Mouse (Mus musculus) forebrain, embryonic 14.5 days (tissue): ENCODE measurements around the gene Mvb12b. TPM values are rescaled to one million over a fixed set of nuclear protein-coding genes. Genes with fewer than 3 reads are reported as not detected.
"Not testable (repeated sequence)": the region's sequence is repeated elsewhere in the genome, so short reads cannot be mapped to it uniquely, and the experiment has no call there.

Source experiments
- ATAC-seq: fragments of 200-750 bp; cut with Nextera tagmentation; 2 replicates; pipeline ENCODE4 v1.8.0; 2017; ENCODE audit warnings: mild to moderate bottlenecking, moderate library complexity
- DNase-seq: peaks from one replicate; pipeline ENCODE4 v3.0.0-alpha.2; 2015; ENCODE audit warnings: low spot score
- H3K27ac ChIP-seq: fragments of 300-500 bp; sonication (generic); 2 replicates; pipeline ENCODE4 v1.5.1; 2014; ENCODE audit warnings: low read depth, mild to moderate bottlenecking, control low read depth, low read length, moderate library complexity
- H3K27me3 ChIP-seq: fragments of 300-500 bp; sonication (generic); replicated peaks from 2 replicates; pipeline ENCODE4 v1.6.1; 2014; ENCODE audit warnings: low read length, control low read depth, mixed read lengths; ENCODE audit not compliant: control insufficient read depth, insufficient read depth
- H3K36me3 ChIP-seq: fragments of 300-500 bp; sonication (generic); 2 replicates; pipeline ENCODE4 v1.6.1; 2014; ENCODE audit warnings: low read length, control low read depth; ENCODE audit not compliant: control insufficient read depth, insufficient read depth
- H3K4me1 ChIP-seq: fragments of 300-500 bp; sonication (generic); 2 replicates; pipeline ENCODE4 v1.6.1; 2014; ENCODE audit warnings: antibody characterized with exemption, low read length, control low read depth; ENCODE audit not compliant: control insufficient read depth, insufficient read depth
- H3K4me2 ChIP-seq: fragments of 300-500 bp; sonication (generic); 2 replicates; pipeline ENCODE4 v1.6.1; 2014; ENCODE audit warnings: mild to moderate bottlenecking, control low read depth, low read length
- H3K4me3 ChIP-seq: fragments of 300-500 bp; sonication (generic); 2 replicates; pipeline ENCODE4 v1.5.1; 2014; ENCODE audit warnings: low read depth, low read length, control low read depth
- H3K9ac ChIP-seq: fragments of 300-500 bp; sonication (generic); 2 replicates; pipeline ENCODE4 v1.6.1; 2014; ENCODE audit warnings: mild to moderate bottlenecking, low read length, control low read depth, moderate library complexity
- H3K9me3 ChIP-seq: fragments of 300-500 bp; sonication (generic); replicated peaks from 2 replicates; pipeline ENCODE4 v1.6.1; 2016; ENCODE audit warnings: low read length, control low read depth, mixed read lengths; ENCODE audit not compliant: control insufficient read depth
- WGBS: fragments of 180-500 bp; shearing (Covaris S2); extraction: QIAGEN DNeasy Blood & Tissue Kit; methylation state at CpG from one replicate; pipeline ENCODE4 v1.1.7; 2014; 5-methylcytosine and 5-hydroxymethylcytosine counted together
- polyA plus RNA-seq: library from polyadenylated mRNA; unstranded; fragments of >200 nt; fragmentation: Nextera tagmentation; extraction: Ambion mirVana; gene quantifications from 2 replicates; pipeline ENCODE4 v1.2.1, GENCODE M21; 2014

Mvb12b gene
- polyA plus RNA-seq, 1 experiment from 2014 or later = 49.5 TPM

- Histone ChIP-seq H3K4me1 (no peaks in the 10 kb centered on the region), H3K9ac (no peak overlapping the region), H3K4me2 (no peak overlapping the region), H3K27ac (no peak overlapping the region), H3K36me3 (no peaks in the 10 kb centered on the region), H3K4me3 (no peak overlapping the region), H3K9me3 (no peaks in the 10 kb centered on the region), H3K27me3 (no peaks in the 10 kb centered on the region; the same call in 1 of the 2 replicates)
- WGBS = 90% methylated on average over 3 of the region's 3 CpGs
- DNase-seq = no peak
- ATAC-seq = no peak
Observed at GRCm38 (mm10) chr2:33918824-33919223, 31.1 kb upstream of the Mvb12b start.

GRCm38 (mm10) chr2:33918318-33918717 is 30.6 kb upstream of the Mvb12b start:
- H3K27ac ChIP-seq = no peak overlapping the region
- H3K9ac ChIP-seq = no peak overlapping the region
- no peaks in the 10 kb centered on the region for H3K9me3 ChIP-seq
- H3K4me1 ChIP-seq = no peaks in the 10 kb centered on the region
- DNase-seq (peak; percentile 47), ATAC-seq (no peak)
- no peaks in the 10 kb centered on the region for H3K36me3 ChIP-seq
- WGBS = 71% methylated on average over 6 of the region's 6 CpGs
- H3K4me2 ChIP-seq = no peak overlapping the region
- H3K27me3 ChIP-seq = no peaks in the 10 kb centered on the region; the same call in 1 of the 2 replicates
- H3K4me3 ChIP-seq = no peak overlapping the region

- DNase-seq = peak; percentile 66
- H3K36me3 ChIP-seq = no peaks in the 10 kb centered on the region
- H3K4me2 ChIP-seq = no peak overlapping the region
- no peak overlapping the region for H3K9ac ChIP-seq
- H3K4me3 ChIP-seq = no peak overlapping the region
- H3K4me1 ChIP-seq = no peaks in the 10 kb centered on the region
- 19% methylated on average over 11 of the region's 11 CpGs for WGBS
- H3K9me3 ChIP-seq = no peaks in the 10 kb centered on the region
- no peaks in the 10 kb centered on the region; the same call in 1 of the 2 replicates for H3K27me3 ChIP-seq
- no peak overlapping the region for H3K27ac ChIP-seq
- ATAC-seq = 0 out of 2 replicates have a peak, but pooled peaks have one; percentile 37
Observed at GRCm38 (mm10) chr2:33916603-33917002, 28.9 kb upstream of the Mvb12b start.

- Histone ChIP-seq H3K4me3 (no peak overlapping the region), H3K4me1 (no peaks in the 10 kb centered on the region), H3K36me3 (no peaks in the 10 kb centered on the region), H3K9ac (no peak overlapping the region), H3K27ac (no peak overlapping the region), H3K27me3 (no peaks in the 10 kb centered on the region), H3K9me3 (no peaks in the 10 kb centered on the region), H3K4me2 (no peak overlapping the region)
- WGBS = 84% methylated on average over 8 of the region's 8 CpGs
- DNase-seq = no peak
- no peak for ATAC-seq
Observed at GRCm38 (mm10) chr2:33914998-33915397, 27.3 kb upstream of the Mvb12b start.

- WGBS = 78% methylated on average over 3 of the region's 3 CpGs
- Histone ChIP-seq H3K27ac (no peak overlapping the region), H3K4me3 (no peak overlapping the region)
Observed at GRCm38 (mm10) chr2:33914334-33914733, 26.6 kb upstream of the Mvb12b start.

GRCm38 (mm10) chr2:33913598-33913997 is 25.9 kb upstream of the Mvb12b start:
- ATAC-seq, H3K36me3 ChIP-seq, H3K4me3 ChIP-seq, H3K27ac ChIP-seq, DNase-seq, H3K9me3 ChIP-seq, H3K9ac ChIP-seq, H3K4me1 ChIP-seq, H3K27me3 ChIP-seq, H3K4me2 ChIP-seq: not testable (repeated sequence)
- 69% methylated on average over 1 of the region's 1 CpGs for WGBS

More at GRCm38 (mm10) chr2:33914334-33914733, 26.6 kb upstream of the Mvb12b start:
- no peak overlapping the region for H3K9ac ChIP-seq
- no peak for DNase-seq
- ATAC-seq = no peak
- no peaks in the 10 kb centered on the region for H3K36me3 ChIP-seq
- H3K9me3 ChIP-seq = no peaks in the 10 kb centered on the region
- H3K4me2 ChIP-seq = no peak overlapping the region
- no peaks in the 10 kb centered on the region for H3K4me1 ChIP-seq
- no peaks in the 10 kb centered on the region for H3K27me3 ChIP-seq

GRCm38 (mm10) chr2:33912741-33913140 is 25.0 kb upstream of the Mvb12b start:
- no peak overlapping the region for H3K9ac ChIP-seq
- ATAC-seq (no peak), DNase-seq (no peak)
- H3K9me3 ChIP-seq = no peaks in the 10 kb centered on the region
- no peaks in the 10 kb centered on the region for H3K4me1 ChIP-seq
- H3K27ac ChIP-seq = no peak overlapping the region
- no peaks in the 10 kb centered on the region for H3K27me3 ChIP-seq
- 73% methylated on average over 3 of the region's 3 CpGs for WGBS
- H3K4me2 ChIP-seq = no peak overlapping the region
- no peak overlapping the region for H3K4me3 ChIP-seq
- no peaks in the 10 kb centered on the region for H3K36me3 ChIP-seq

- Histone ChIP-seq H3K27ac (no peak overlapping the region), H3K4me2 (no peak overlapping the region), H3K36me3 (no peaks in the 10 kb centered on the region), H3K4me3 (no peak overlapping the region), H3K4me1 (no peaks in the 10 kb centered on the region), H3K9me3 (no peaks in the 10 kb centered on the region), H3K27me3 (no peaks in the 10 kb centered on the region), H3K9ac (no peak overlapping the region)
- WGBS = 76% methylated on average over 8 of the region's 8 CpGs
- peak; percentile 42; the same call in 1 of the 2 replicates for ATAC-seq
- peak; percentile 31 for DNase-seq
Observed at GRCm38 (mm10) chr2:33908374-33908773, 20.6 kb upstream of the Mvb12b start.

- Histone ChIP-seq H3K36me3 (no peaks in the 10 kb centered on the region), H3K4me3 (no peak overlapping the region), H3K9ac (no peak overlapping the region), H3K4me1 (no peaks in the 10 kb centered on the region), H3K27me3 (no peaks in the 10 kb centered on the region), H3K4me2 (no peak overlapping the region), H3K27ac (no peak overlapping the region), H3K9me3 (no peaks in the 10 kb centered on the region)
- DNase-seq = no peak
- 93% methylated on average over 6 of the region's 6 CpGs for WGBS
- ATAC-seq = no peak
Observed at GRCm38 (mm10) chr2:33907174-33907573, 19.4 kb upstream of the Mvb12b start.
